Mouse (Mus musculus): ENCODE measurements around the gene Zfp593.

- TF ChIP-seq CTCF (IDR thresholded peaks at IDR 0.05; ENCODE audit: control insufficient read depth, insufficient read depth, low read length) (no peak), POLR2A (IDR thresholded peaks at IDR 0.05; ENCODE audit: borderline replicate concordance, control insufficient read depth, low read depth, low read length) (no peak)
Measured at GRCm38 (mm10) chr4:134230431-134230830, 15.0 kb downstream of the Zfp593 start.
